Mouse (Mus musculus) T-helper 2 cell (primary cell): ENCODE data around the gene Tmod2.

ENCODE experiments used
- in situ Hi-C: fragments of 300-600 bp; cut with MboI, MseI; formaldehyde crosslinking; loops from one replicate; pipeline ENCODE4 v1.15.1; 2025; ENCODE audit warnings: high pct_unique_total_duplicates

The Tmod2 gene

GRCm38 (mm10) chr9:75553719-75554118, 57.4 kb downstream of the Tmod2 start:
- in situ Hi-C loops, result no loop called here

GRCm38 (mm10) chr9:75551342-75551741, 59.8 kb downstream of the Tmod2 start:
- in situ Hi-C loops, result no loop called here

- in situ Hi-C loops, result no loop called here
Observed at GRCm38 (mm10) chr9:75549010-75549409, 62.1 kb downstream of the Tmod2 start.

- in situ Hi-C loops, result no loop called here
Observed at GRCm38 (mm10) chr9:75546885-75547553, 64.1 kb downstream of the Tmod2 start.

- in situ Hi-C loops, result no loop called here
Observed at GRCm38 (mm10) chr9:75545514-75545913, 65.6 kb downstream of the Tmod2 start.

DNA sequence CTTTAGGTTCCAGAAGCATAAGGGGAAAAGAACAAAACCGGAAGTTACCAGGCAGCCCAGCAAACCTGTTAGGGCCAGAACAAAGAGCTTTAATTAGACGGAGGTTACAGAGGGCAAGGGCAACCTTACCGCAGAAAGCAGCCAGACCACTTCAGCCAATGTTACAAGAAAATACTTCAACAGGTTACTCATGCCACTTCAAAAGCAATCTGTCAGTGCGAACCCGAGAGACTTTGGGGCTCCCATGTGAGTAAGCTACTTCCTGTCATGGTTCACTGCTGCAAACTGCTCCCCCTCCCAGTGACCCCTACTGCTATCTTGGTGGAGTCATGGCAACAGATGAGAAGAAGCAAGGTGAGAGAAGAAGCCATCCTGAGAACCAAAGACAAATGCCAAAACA, 69.6 kb downstream of the Tmod2 start:
- in situ Hi-C loops, result no loop called here

- in situ Hi-C loops, result no loop called here
Observed at GRCm38 (mm10) chr9:75536422-75536821, 74.7 kb downstream of the Tmod2 start.

GRCm38 (mm10) chr9:75534431-75534962, 76.6 kb downstream of the Tmod2 start:
- in situ Hi-C loops, result loop anchor here (5.0 kb wide), 1 partner anchor 98 kb away; no protein-coding TSS in a partner anchor

- in situ Hi-C loops, result loop anchor here (5.0 kb wide), 1 partner anchor 99 kb away; no protein-coding TSS in a partner anchor
Observed at GRCm38 (mm10) chr9:75532989-75533388, 78.1 kb downstream of the Tmod2 start.

GRCm38 (mm10) chr9:75532461-75532860, 78.7 kb downstream of the Tmod2 start:
- in situ Hi-C loops, result loop anchor here (5.0 kb wide), 1 partner anchor 100 kb away; no protein-coding TSS in a partner anchor

- in situ Hi-C loops, result no loop called here
Observed at GRCm38 (mm10) chr9:75529358-75529757, 81.8 kb downstream of the Tmod2 start.

DNA sequence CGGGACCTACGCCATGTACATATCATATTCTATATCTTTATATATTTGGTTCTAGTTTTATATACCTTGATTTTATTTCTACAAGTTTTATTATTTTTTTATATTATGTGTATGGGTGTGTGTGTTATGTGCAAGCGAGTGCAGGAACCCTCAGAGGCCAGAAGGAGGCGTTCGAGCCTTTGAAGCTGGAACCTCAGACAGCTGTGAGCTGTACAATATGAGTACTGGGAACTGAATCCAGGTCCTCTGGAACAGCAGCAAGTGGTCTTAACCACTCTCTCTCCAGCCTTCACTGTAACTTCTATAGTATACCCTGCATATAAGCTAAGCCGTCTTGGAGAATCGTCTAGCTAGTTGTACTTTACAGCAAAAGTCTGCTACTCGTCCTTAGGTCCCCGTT, 83.0 kb downstream of the Tmod2 start:
- in situ Hi-C loops, result no loop called here

DNA sequence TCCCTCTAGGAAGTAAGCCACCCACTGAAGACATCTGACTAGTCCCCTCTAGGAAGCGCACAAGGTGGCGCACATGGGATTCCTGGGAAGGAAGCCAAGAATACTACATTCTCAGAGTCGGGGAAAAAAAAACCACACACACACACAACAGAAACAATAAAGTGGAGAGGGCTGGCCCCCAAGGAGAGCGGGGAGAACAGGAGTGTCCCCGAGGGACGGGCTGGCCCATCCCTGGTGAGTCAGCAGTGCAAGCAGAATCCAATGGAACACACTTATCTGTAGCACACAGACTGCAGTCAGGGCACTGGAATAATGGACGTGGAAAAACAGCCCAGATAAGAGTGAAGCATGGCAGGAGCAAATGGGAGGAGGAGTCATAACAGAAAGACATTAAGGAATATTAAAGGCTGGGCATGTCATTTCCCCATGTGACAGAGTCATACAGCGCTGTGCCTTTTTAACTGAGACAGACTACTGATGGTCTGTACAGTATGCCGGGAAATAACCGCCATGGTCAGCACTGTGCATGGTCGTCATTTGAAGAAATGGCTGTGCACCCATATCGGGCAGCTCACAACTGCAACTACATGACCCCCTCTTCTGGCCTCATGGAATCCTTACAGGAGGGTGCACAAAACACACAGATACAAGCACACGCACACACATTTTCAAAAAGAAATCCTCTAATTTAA, 83.6 kb downstream of the Tmod2 start:
- in situ Hi-C loops, result no loop called here

GRCm38 (mm10) chr9:75523646-75524045, 87.5 kb downstream of the Tmod2 start:
- in situ Hi-C loops, result loop anchor here (5.0 kb wide), 1 partner anchor 59 kb away; no protein-coding TSS in a partner anchor

DNA sequence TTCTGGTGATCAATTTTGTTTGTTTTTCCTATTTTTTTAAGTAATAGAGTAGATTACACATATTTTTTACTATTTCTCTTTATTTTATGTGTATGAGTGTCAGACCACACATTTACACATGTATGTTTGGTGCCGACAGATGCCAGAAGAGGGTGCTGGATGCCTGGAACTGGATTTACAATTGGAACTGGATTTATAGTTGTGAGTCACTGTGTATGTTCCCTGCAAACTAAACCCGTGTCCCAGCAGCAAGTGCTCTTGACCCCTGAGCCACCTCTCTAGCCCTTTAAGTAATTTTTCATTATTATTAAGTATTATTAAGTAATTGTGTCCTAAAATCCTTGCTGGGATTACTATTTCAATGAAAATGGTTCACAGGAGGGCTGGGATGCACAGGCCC, 88.9 kb downstream of the Tmod2 start:
- in situ Hi-C loops, result loop anchor here (5.0 kb wide), 1 partner anchor 60 kb away; no protein-coding TSS in a partner anchor

GRCm38 (mm10) chr9:75521788-75522187, 89.3 kb downstream of the Tmod2 start:
- in situ Hi-C loops, result loop anchor here (5.0 kb wide), 1 partner anchor 61 kb away; no protein-coding TSS in a partner anchor

DNA sequence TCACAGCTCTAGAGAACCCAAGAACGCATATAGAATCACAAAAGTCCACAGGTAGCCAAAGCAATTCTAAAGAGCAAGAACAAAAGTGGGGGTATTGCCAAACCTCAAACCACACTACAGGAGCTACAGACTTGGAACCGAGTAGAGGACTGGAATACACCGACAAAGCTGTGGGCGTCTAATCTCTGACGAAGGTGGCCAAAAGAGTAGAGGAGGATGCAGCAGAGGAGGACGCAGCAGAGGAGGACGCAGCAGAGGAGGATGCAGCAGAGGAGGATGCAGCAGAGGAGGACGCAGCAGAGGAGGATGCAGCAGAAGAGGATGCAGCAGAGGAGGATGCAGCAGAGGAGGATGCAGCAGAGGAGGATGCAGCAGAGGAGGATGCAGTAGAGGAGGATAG, 90.2 kb downstream of the Tmod2 start:
- in situ Hi-C loops, result loop anchor here (5.0 kb wide), 1 partner anchor 61 kb away; no protein-coding TSS in a partner anchor

DNA sequence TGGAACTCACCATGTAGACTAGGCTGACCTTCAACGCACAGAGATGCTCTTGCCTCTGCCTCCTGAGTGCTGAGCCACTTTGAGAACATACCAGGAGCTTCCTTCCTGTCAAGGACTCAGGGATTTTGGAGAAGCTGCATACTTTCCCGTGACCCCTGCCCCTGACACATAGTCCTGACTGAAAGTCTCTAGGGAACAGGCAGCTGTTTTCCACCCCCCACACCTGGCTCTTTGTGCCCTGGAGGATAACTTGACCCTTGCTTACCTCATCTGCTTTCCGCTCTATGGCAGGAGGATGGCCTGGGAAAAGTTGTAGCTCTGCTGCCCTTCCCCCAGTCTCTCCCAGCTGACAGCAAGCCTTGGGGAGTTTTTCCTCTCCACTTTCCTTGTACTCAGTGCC, 93.4 kb downstream of the Tmod2 start:
- in situ Hi-C loops, result no loop called here
